Mouse (Mus musculus): Measurements from ENCODE around the gene Afap1l2.
A peak's percentile ranks its signal among the peaks of the same experiment; 100 is the strongest.

GRCm38 (mm10) chr19:57031582-57031981 lies 23.6 kb upstream of the Afap1l2 start:
- TF ChIP-seq CTCF (conservative IDR thresholded peaks at IDR 0.05; ENCODE audit: low read length) (peak; percentile 76), POU5F1 (IDR thresholded peaks at IDR 0.05; ENCODE audit: borderline replicate concordance, low read length) (no peak), NANOG (IDR thresholded peaks at IDR 0.05; ENCODE audit: borderline replicate concordance, low read length) (no peak)
